Mouse (Mus musculus): ENCODE measurements around the gene S1pr5.
"Not testable (repeated sequence)": the region's sequence is repeated elsewhere in the genome, so short reads cannot be mapped to it uniquely, and the experiment has no call there.

S1pr5 gene

GRCm38 (mm10) chr9:21248326-21248725 lies at the start of gene S1pr5:
TSS of gene S1pr5 (minus strand) at chr9:21248443.
- peak; percentile 67 for DNase-seq (ENCODE audit: low spot score)

- no peak for DNase-seq (ENCODE audit: low spot score)
These were observed 44.0 kb upstream of the S1pr5 start for GRCm38 (mm10) chr9:21292271-21292670.

- DNase-seq (ENCODE audit: low spot score), result not testable (repeated sequence)
These were observed 43.6 kb upstream of the S1pr5 start for GRCm38 (mm10) chr9:21291868-21292267.

GRCm38 (mm10) chr9:21291022-21291787 lies 43.0 kb upstream of the S1pr5 start, which contains the start of gene Cdkn2d:
TSS of gene Cdkn2d (minus strand) at chr9:21291407.
- DNase-seq (ENCODE audit: low spot score), result peak; percentile 99

GRCm38 (mm10) chr9:21290589-21290988 lies 42.3 kb upstream of the S1pr5 start:
- DNase-seq (ENCODE audit: low spot score), result peak; percentile 28

GRCm38 (mm10) chr9:21289337-21289671 lies 41.1 kb upstream of the S1pr5 start:
- no peak for DNase-seq (ENCODE audit: low spot score)

- peak; percentile 41 for DNase-seq (ENCODE audit: low spot score)
These were observed 40.4 kb upstream of the S1pr5 start for GRCm38 (mm10) chr9:21288404-21289336.

- DNase-seq (ENCODE audit: low spot score), result peak; percentile 96
These were observed 39.5 kb upstream of the S1pr5 start, which contains the start of gene Kri1 for GRCm38 (mm10) chr9:21287571-21288402. TSS of gene Kri1 (minus strand) at chr9:21287969.

GRCm38 (mm10) chr9:21286753-21287152 lies 38.5 kb upstream of the S1pr5 start:
- DNase-seq (ENCODE audit: low spot score), result no peak

GRCm38 (mm10) chr9:21283994-21284393 lies 35.8 kb upstream of the S1pr5 start:
- DNase-seq (ENCODE audit: low spot score), result no peak

GRCm38 (mm10) chr9:21283591-21283990 lies 35.3 kb upstream of the S1pr5 start:
- no peak for DNase-seq (ENCODE audit: low spot score)

- DNase-seq (ENCODE audit: low spot score), result no peak
These were observed 29.5 kb upstream of the S1pr5 start for GRCm38 (mm10) chr9:21277776-21278175.

GRCm38 (mm10) chr9:21276307-21276706 lies 28.1 kb upstream of the S1pr5 start:
- no peak for DNase-seq (ENCODE audit: low spot score)

GRCm38 (mm10) chr9:21275727-21276126 lies 27.5 kb upstream of the S1pr5 start:
- no peak for DNase-seq (ENCODE audit: low spot score)

- DNase-seq (ENCODE audit: low spot score), result no peak
These were observed 26.9 kb upstream of the S1pr5 start for GRCm38 (mm10) chr9:21275013-21275710.

- DNase-seq (ENCODE audit: low spot score), result peak; percentile 18
These were observed 26.1 kb upstream of the S1pr5 start for GRCm38 (mm10) chr9:21274336-21274735.

GRCm38 (mm10) chr9:21273520-21274228 lies 25.4 kb upstream of the S1pr5 start:
- no peak for DNase-seq (ENCODE audit: low spot score)

- DNase-seq (ENCODE audit: low spot score), result no peak
These were observed 24.9 kb upstream of the S1pr5 start for GRCm38 (mm10) chr9:21273094-21273493.

- no peak for DNase-seq (ENCODE audit: low spot score)
These were observed 24.1 kb upstream of the S1pr5 start for GRCm38 (mm10) chr9:21272391-21272790.

GRCm38 (mm10) chr9:21269590-21269989 lies 21.3 kb upstream of the S1pr5 start:
- DNase-seq (ENCODE audit: low spot score), result not testable (repeated sequence)

GRCm38 (mm10) chr9:21268305-21268704 lies 20.1 kb upstream of the S1pr5 start:
- DNase-seq (ENCODE audit: low spot score), result no peak
